Mouse (Mus musculus) brain, embryonic 14.5 days (tissue): ENCODE results near the gene Nisch.

ENCODE experiments used
- CTCF ChIP-seq: fragments of 200-500 bp; IDR thresholded peaks from 2 replicates; pipeline ENCODE4 v1.5.1; 2012; ENCODE audit warnings: inconsistent platforms, mild to moderate bottlenecking, moderate library complexity, borderline replicate concordance; ENCODE audit not compliant: insufficient read depth, insufficient read length; ENCODE audit errors: extremely low read depth
- POLR2A ChIP-seq: fragments of 200-500 bp; IDR thresholded peaks from 2 replicates; pipeline ENCODE4 v1.6.1; 2012; ENCODE audit warnings: mild to moderate bottlenecking, inconsistent platforms, borderline replicate concordance; ENCODE audit not compliant: poor library complexity, insufficient read depth, insufficient read length, severe bottlenecking; ENCODE audit errors: extremely low read depth

GRCm38 (mm10) chr14:31164067-31164466, 52.7 kb downstream of the Nisch start:
- TF ChIP-seq POLR2A (no peak), CTCF (no peak)
